ENCODE assay signal across 9 mouse cellular contexts in genomic region chr10:119447930-119448329, GRCm38 (mm10).
"Had no signal": no experiment of that assay in that cellular context is flagged by ENCODE, and none has a peak within 500 bp of the region (broad histone marks: within the 10 kb centered on the region; RNA-seq: fewer than 3 reads in every experiment).

No protein-coding gene starts in this region.

- H3K9ac ChIP-seq: hindbrain, embryonic 15.5 days; liver, embryonic 14.5 days; midbrain, embryonic 13.5 days had no signal

- H3K27ac ChIP-seq: hindbrain, embryonic 15.5 days; left cerebral cortex, adult 2 months; limb, embryonic 10.5 days; liver, embryonic 14.5 days; midbrain, embryonic 13.5 days; stomach, postnatal 0 days had no signal

- H3K27me3 ChIP-seq: hindbrain, embryonic 15.5 days had no signal

- H3K4me2 ChIP-seq: hindbrain, embryonic 15.5 days; midbrain, embryonic 13.5 days had no signal

- DNase-seq: right cerebral cortex, adult 18-20 months; right cerebral cortex, postnatal 25 days; thymus, postnatal 4 days had no signal

- H3K4me3 ChIP-seq: hindbrain, embryonic 15.5 days; left cerebral cortex, adult 2 months; limb, embryonic 10.5 days; midbrain, embryonic 13.5 days had no signal

- H3K36me3 ChIP-seq: hindbrain, embryonic 15.5 days; limb, embryonic 10.5 days; midbrain, embryonic 13.5 days had no signal

- ATAC-seq: midbrain, embryonic 13.5 days had no signal

- H3K9me3 ChIP-seq: hindbrain, embryonic 15.5 days; limb, embryonic 10.5 days; midbrain, embryonic 13.5 days had no signal
